ENCODE assay signal across 8 mouse cellular contexts in genomic region chr12:59130651-59131577, GRCm38 (mm10). TPM values are rescaled to one million over a fixed set of nuclear protein-coding genes. Genes with fewer than 3 reads are reported as not detected.
DNase-seq lines count a peak whose midpoint lies in the region; ATAC-seq lines count a peak whose summit lies in the region.

No protein-coding gene starts in this region.

- no peaks in the 10 kb centered on the region for H3K9me3 ChIP-seq in hindbrain, embryonic 12.5 days (replicated peaks)

- peak overlapping the region; percentile 69 for H3K4me3 ChIP-seq in hindbrain, embryonic 12.5 days

- no peaks in the 10 kb centered on the region for H3K36me3 ChIP-seq in hindbrain, embryonic 12.5 days

- under 1% methylated on average over 100 of the region's 100 CpGs for WGBS in hindbrain, embryonic 12.5 days

- peak overlapping the region; percentile 91 for H3K27ac ChIP-seq in hindbrain, embryonic 12.5 days

- peak; percentile 98 for ATAC-seq in hindbrain, embryonic 12.5 days (ENCODE audit: low FRiP score)

- H3K9ac ChIP-seq in hindbrain, embryonic 12.5 days = peak overlapping the region; percentile 77

- peaks cover 15% of the 10 kb centered on the region for H3K4me1 ChIP-seq in hindbrain, embryonic 12.5 days

- H3K27me3 ChIP-seq in hindbrain, embryonic 12.5 days = no peaks in the 10 kb centered on the region

- DNase-seq in MN1 (ENCODE audit: low spot score) = peak; percentile 96
- DNase-seq in cerebellum, adult 9-10 months = peak; percentile 94
- peak; percentile 75 to 93 for DNase-seq in frontal cortex, adult 2 months (ENCODE audit: extremely low spot score in 1 of 2, low spot score in 1 of 2)
- DNase-seq in layer of hippocampus, postnatal 14 days (ENCODE audit: low spot score in 2 of 2) = peak; percentile 93 to 95
- peak; percentile 93 for DNase-seq in lung, postnatal 14 days
- peak; percentile 87 for DNase-seq in retina, adult 2 months (ENCODE audit: low read depth, low spot score)
- peak; percentile 94 to 95 for DNase-seq in thymus, postnatal 36 days

- H3K4me2 ChIP-seq in hindbrain, embryonic 12.5 days (replicated peaks) = peak overlapping the region; percentile 72

RNA-seq across cellular contexts. Expression of gene Mia2, which starts 35.3 kb away (rescaled TPM):
- 55.1 and 61.7 TPM in 2 replicates for polyA plus RNA-seq in frontal cortex, adult 2 months (2012; rRNA removed)
- polyA plus RNA-seq in hindbrain, embryonic 12.5 days (2016; fragmentation: Nextera tagmentation; extraction: Ambion mirVana) = 52.0 and 62.5 TPM in 2 replicates
- 10 to 100 TPM; 44.1 to 48.1 TPM for total RNA-seq in layer of hippocampus, postnatal 14 days (2021)

Comparison
In these comparisons a context has a peak if more than half of its experiments do, and no peak if none do; other contexts are left out.
1. Peak in every context shown above with its lines: DNase-seq, ATAC-seq, H3K4me3 ChIP-seq and H3K27ac ChIP-seq.